Mouse (Mus musculus): Measurements from ENCODE around the gene Ddit4. TPM values are rescaled to one million over a fixed set of nuclear protein-coding genes. Genes with fewer than 3 reads are reported as not detected.

The Ddit4 gene
- polyA plus RNA-seq, 1 experiment, result not detected

DNA sequence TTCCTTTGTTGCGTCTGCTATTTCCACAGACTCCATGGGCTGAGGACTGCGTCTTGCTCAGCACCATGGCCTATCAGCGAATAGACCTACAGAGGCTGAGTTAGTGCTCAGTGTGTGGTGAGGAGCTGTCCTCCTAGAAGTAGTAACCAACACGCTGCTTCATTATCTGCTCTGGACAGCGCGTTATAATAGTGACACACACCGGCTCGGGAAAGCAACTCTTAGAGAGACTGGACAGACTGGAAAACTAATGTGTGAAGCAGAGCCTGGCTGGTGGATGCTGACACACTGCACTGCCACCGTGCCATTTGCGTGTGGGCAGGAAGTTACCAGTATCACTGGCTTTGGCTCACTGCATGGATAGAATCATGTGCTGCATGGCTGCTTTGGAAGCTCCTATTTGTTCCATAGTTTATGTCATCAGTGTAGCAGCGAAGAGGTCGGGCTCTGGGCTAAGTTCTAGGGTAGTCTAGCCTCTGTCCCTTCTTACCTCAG lies 30.8 kb upstream of the Ddit4 start:
- Histone ChIP-seq H3K4me3 (ENCODE audit: insufficient read depth, low read depth, low read length) (no peak overlapping the region), H3K4me1 (ENCODE audit: control insufficient read depth, insufficient read depth, low read length) (peaks cover 29% of the 10 kb centered on the region), H3K27ac (ENCODE audit: insufficient read depth, low read depth, low read length) (no peak overlapping the region)
- WGBS, result 83% methylated on average over 12 of the region's 12 CpGs
- no peak for TF ChIP-seq CTCF (IDR thresholded peaks at IDR 0.05; ENCODE audit: insufficient read depth, low read depth, low read length)
- no peak for TF ChIP-seq POLR2A (IDR thresholded peaks at IDR 0.05; ENCODE audit: insufficient read depth, low read depth, low read length)

DNA sequence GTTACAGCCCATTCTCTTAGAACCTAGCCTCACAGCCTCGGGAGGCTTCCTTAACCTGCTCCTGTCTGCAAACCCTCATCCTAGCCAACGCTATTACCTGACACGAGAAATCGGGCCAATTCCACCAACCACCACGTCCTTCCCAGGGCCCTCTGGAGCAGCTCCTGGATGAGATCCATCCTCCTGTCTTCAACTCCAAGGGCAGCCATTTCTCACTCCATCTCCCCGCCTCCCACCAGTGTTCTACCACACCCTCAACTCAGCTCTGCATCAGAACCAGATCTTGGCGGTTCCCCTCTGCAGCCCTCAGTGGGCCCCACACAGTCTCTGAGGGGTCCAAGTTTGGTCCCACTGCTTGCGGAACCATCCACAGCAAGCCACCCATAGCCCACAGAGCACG lies 30.2 kb upstream of the Ddit4 start:
- Histone ChIP-seq H3K4me1 (ENCODE audit: control insufficient read depth, insufficient read depth, low read length) (peaks cover 29% of the 10 kb centered on the region), H3K27ac (ENCODE audit: insufficient read depth, low read depth, low read length) (peak overlapping the region; percentile 25; the same call in 1 of the 2 replicates), H3K4me3 (ENCODE audit: insufficient read depth, low read depth, low read length) (no peak overlapping the region)
- WGBS, result 81% methylated on average over 9 of the region's 9 CpGs
- TF ChIP-seq CTCF (IDR thresholded peaks at IDR 0.05; ENCODE audit: insufficient read depth, low read depth, low read length), result no peak
- no peak for TF ChIP-seq POLR2A (IDR thresholded peaks at IDR 0.05; ENCODE audit: insufficient read depth, low read depth, low read length)

DNA sequence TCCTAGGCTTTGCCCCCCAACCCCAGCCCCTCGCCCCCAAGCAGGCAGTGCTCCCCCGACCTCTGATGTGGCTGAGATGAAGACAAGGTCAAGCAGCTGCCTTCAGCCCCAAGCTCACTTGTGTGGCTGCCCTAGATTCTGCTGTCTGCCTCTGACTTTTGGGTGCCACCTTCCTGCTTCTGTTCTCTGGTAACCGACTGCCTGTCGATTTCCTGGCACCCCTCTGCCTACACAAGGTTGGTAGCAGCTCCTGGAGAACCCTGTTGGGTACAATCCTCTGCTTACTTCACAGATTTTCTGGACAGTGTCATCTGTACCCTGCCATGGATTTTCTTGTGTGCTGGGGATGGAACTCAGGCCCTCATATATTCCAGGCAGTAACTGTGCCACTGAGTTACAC lies 29.7 kb upstream of the Ddit4 start:
- H3K4me1 ChIP-seq (ENCODE audit: control insufficient read depth, insufficient read depth, low read length), result peaks cover 29% of the 10 kb centered on the region
- peak overlapping the region; percentile 25; the same call in 1 of the 2 replicates for H3K27ac ChIP-seq (ENCODE audit: insufficient read depth, low read depth, low read length)
- no peak overlapping the region for H3K4me3 ChIP-seq (ENCODE audit: insufficient read depth, low read depth, low read length)
- TF ChIP-seq CTCF (IDR thresholded peaks at IDR 0.05; ENCODE audit: insufficient read depth, low read depth, low read length), result no peak
- no peak for TF ChIP-seq POLR2A (IDR thresholded peaks at IDR 0.05; ENCODE audit: insufficient read depth, low read depth, low read length)
- WGBS, result 62% methylated on average over 4 of the region's 4 CpGs

DNA sequence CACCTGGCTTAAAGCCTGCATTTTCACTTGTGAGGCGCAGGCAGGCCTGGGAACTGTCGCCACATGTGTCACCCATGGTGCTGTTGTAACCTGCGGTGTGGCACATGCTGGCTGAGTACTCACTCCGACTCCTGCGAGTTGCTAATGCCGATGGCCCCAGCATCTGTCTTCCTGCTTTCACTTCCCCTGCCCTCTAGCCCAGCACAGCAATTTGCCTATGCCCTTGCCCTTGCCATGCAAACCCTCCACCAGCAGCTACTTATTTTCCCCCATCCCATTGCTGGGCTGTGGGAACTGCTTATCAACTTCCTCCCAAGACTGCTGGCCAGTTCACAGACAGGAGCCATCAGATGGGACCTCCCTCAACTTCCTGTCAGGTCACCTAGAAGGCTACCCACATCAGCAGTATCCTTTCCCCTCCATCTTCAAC lies 29.2 kb upstream of the Ddit4 start:
- Histone ChIP-seq H3K27ac (ENCODE audit: insufficient read depth, low read depth, low read length) (0 out of 2 replicates have a peak overlapping the region, but pooled peaks have one; percentile 0), H3K4me1 (ENCODE audit: control insufficient read depth, insufficient read depth, low read length) (peaks cover 29% of the 10 kb centered on the region), H3K4me3 (ENCODE audit: insufficient read depth, low read depth, low read length) (no peak overlapping the region)
- TF ChIP-seq CTCF (IDR thresholded peaks at IDR 0.05; ENCODE audit: insufficient read depth, low read depth, low read length) (no peak), POLR2A (IDR thresholded peaks at IDR 0.05; ENCODE audit: insufficient read depth, low read depth, low read length) (no peak)
- WGBS, result 94% methylated on average over 6 of the region's 6 CpGs

DNA sequence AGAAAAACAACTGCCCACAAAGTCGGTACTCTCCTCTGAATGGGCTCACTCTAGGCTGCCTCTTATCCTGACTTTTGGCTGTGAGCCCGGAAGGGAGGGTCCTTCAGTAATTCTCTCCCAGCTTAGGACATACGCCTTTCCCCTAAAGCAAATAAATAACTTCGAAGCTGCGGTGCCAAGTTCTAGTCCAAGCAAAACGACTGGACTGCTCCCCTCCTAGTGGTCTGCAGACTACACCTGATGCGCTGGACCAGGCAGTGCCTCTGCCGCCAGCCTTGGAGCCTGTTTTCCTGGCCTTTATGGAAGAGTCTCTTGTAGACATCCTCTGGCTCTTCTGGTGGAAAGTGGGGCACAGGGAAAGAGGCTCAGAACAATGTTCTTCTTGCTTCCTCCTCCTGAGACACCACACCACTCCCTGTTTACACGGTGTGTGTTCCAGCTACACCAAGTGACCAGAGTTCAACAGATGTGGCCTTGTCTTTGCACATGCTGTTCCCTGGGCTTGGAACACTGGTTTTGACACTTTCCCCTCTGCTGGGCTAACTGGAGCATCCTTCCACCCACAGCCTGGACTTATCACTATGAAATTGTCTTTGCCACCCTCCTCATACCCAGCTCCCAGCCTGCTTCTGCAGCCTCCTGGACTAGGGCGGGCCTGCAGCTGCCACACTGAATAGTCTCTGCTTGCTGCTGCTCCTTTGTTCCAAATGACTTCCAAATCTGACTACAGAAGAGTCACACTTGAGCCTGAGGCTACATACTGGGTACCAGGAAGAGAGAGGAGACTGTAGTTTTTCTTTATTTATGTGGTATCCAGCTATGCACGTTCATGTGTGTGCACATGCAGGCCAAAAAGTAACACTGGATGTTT lies 27.5 kb upstream of the Ddit4 start:
- Histone ChIP-seq H3K4me3 (ENCODE audit: insufficient read depth, low read depth, low read length) (no peak overlapping the region), H3K27ac (ENCODE audit: insufficient read depth, low read depth, low read length) (peak overlapping the region; percentile 94), H3K4me1 (ENCODE audit: control insufficient read depth, insufficient read depth, low read length) (peaks cover 40% of the 10 kb centered on the region)
- TF ChIP-seq POLR2A (IDR thresholded peaks at IDR 0.05; ENCODE audit: insufficient read depth, low read depth, low read length) (no peak), CTCF (IDR thresholded peaks at IDR 0.05; ENCODE audit: insufficient read depth, low read depth, low read length) (no peak)
- 19% methylated on average over 11 of the region's 11 CpGs for WGBS

DNA sequence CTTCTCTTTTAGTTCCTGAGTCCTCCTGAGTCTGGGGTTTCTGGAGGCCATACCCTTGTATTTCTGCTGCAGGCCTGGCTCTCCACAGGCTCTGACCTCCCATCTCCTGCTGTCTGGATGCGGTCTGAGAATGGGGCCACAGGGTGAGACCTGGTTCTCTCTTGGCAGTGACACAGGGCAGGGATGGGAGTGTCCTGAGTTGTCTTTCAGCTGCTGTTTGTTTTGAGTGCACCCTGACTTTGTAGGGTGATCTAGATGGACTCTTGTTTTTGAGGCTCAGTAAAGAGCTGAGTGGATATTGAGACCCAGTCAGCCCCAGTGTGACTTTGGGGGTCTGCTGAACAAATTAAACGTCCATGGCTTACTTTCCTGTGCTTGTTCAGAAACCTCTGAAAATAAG lies 26.8 kb upstream of the Ddit4 start:
- 42% methylated on average over 2 of the region's 2 CpGs for WGBS
- no peak for TF ChIP-seq POLR2A (IDR thresholded peaks at IDR 0.05; ENCODE audit: insufficient read depth, low read depth, low read length)
- no peak for TF ChIP-seq CTCF (IDR thresholded peaks at IDR 0.05; ENCODE audit: insufficient read depth, low read depth, low read length)
- peak overlapping the region; percentile 94 for H3K27ac ChIP-seq (ENCODE audit: insufficient read depth, low read depth, low read length)
- peaks cover 44% of the 10 kb centered on the region for H3K4me1 ChIP-seq (ENCODE audit: control insufficient read depth, insufficient read depth, low read length)
- no peak overlapping the region for H3K4me3 ChIP-seq (ENCODE audit: insufficient read depth, low read depth, low read length)

DNA sequence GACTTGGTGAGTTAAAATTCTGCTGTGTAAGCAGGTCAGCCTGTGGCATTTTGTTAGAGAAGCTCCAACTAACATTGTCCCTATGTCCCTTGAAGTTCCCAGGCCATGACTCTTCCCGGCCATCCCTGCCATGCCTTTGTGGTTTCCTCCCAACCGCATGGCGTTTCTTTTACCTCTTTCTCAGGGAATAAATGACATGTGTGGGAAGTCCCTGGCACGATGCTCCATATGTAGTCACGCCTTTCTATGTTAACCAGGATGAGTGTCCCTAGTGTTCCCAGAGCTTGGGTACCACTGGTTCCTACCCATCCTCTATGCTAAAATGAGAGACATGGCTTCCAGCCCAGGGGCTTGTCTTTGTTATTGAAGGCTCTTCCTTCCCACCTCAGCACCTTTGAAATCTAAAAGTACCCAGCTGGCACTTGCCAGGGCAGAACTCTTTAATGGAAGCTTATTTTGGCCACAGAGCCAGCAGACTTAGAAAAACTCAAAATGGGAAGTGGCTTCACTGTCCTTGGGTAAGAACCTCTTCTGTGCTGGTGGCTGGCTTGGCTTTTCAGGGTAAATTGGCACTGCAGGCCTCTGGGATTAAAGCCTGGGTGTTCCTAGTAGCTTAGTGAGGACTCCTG lies 26.2 kb upstream of the Ddit4 start:
- 78% methylated on average over 5 of the region's 5 CpGs for WGBS

DNA sequence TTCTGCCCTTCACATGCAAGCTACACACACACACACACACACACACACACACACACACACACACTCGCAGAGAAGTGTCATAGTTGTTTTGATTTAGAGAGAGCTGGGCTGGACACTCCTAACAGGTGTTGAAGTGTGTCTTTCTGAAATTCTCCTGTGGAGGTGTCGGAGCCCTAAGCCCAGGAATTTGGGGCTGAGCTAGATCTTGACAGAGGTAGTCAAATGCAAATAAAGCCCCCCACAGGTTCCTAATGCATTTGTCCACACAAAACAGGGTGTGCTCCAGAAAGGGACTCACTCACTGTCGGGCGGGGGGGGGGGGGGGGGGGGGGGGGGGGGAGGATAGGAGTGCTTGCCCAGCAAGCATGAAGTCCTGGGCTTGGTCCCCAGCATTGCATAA lies 25.5 kb upstream of the Ddit4 start:
- Histone ChIP-seq H3K4me3 (ENCODE audit: insufficient read depth, low read depth, low read length) (no peak overlapping the region), H3K27ac (ENCODE audit: insufficient read depth, low read depth, low read length) (no peak overlapping the region), H3K4me1 (ENCODE audit: control insufficient read depth, insufficient read depth, low read length) (peaks cover 52% of the 10 kb centered on the region)
- TF ChIP-seq CTCF (IDR thresholded peaks at IDR 0.05; ENCODE audit: insufficient read depth, low read depth, low read length), result no peak
- no peak for TF ChIP-seq POLR2A (IDR thresholded peaks at IDR 0.05; ENCODE audit: insufficient read depth, low read depth, low read length)
- 78% methylated on average over 2 of the region's 4 CpGs for WGBS

More for the DNA sequence above, 26.2 kb upstream of the Ddit4 start:
- peaks cover 49% of the 10 kb centered on the region for H3K4me1 ChIP-seq (ENCODE audit: control insufficient read depth, insufficient read depth, low read length)
- no peak for TF ChIP-seq CTCF (IDR thresholded peaks at IDR 0.05; ENCODE audit: insufficient read depth, low read depth, low read length)
- TF ChIP-seq POLR2A (IDR thresholded peaks at IDR 0.05; ENCODE audit: insufficient read depth, low read depth, low read length), result no peak
- H3K4me3 ChIP-seq (ENCODE audit: insufficient read depth, low read depth, low read length), result no peak overlapping the region
- peak overlapping the region; percentile 94 for H3K27ac ChIP-seq (ENCODE audit: insufficient read depth, low read depth, low read length)

DNA sequence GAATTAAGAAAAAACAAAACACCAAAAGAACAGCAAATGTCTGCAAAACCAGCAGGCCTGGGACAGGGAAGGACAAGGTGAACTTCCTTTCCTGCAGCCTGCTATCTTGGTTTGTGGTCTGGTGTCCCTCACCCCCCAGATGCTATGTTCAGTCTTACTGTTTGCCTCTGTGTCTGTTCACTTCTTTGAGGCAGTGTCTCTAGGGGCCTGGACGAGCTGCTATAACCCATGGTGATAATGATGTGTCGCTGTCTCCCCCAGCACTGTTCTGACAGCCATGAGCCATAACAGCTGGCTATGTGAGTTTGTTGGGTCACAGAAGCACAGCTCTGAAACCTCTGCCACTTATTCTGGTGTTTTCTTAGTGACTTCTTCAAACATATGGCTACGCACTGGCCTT lies 23.2 kb upstream of the Ddit4 start:
- Histone ChIP-seq H3K4me1 (ENCODE audit: control insufficient read depth, insufficient read depth, low read length) (peaks cover 48% of the 10 kb centered on the region), H3K4me3 (ENCODE audit: insufficient read depth, low read depth, low read length) (no peak overlapping the region), H3K27ac (ENCODE audit: insufficient read depth, low read depth, low read length) (peak overlapping the region; percentile 93)
- 77% methylated on average over 3 of the region's 3 CpGs for WGBS
- TF ChIP-seq POLR2A (IDR thresholded peaks at IDR 0.05; ENCODE audit: insufficient read depth, low read depth, low read length), result no peak
- TF ChIP-seq CTCF (IDR thresholded peaks at IDR 0.05; ENCODE audit: insufficient read depth, low read depth, low read length), result no peak

Measured in olfactory bulb, adult 2 months (tissue).